Mouse (Mus musculus): Measurements from ENCODE around the gene Syn2.

Gene Syn2

GRCm38 (mm10) chr6:115293877-115294276, 159.2 kb downstream of the Syn2 start:
- DNase-seq, result no peak

- DNase-seq, result no peak
These were observed 172.4 kb downstream of the Syn2 start for GRCm38 (mm10) chr6:115307134-115307533.

DNA sequence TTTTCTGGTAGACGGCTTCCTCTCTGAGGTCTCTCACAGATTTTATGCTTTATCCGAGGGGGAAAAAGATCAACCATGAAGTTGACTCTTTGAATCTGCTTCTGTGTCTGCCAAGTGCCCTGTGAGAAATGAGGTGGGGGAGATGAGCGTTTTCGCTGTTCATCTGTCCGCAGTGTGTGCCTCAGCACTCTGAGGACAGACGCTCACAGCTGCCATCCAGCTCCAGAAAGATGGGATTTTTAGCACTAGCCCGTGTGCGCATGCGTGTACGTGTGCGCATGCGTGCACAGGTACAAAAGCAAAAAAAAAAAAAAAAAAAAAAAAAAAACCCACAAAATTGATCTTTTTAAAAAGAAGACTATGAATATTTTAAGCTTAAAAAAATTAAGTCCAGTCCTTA, 178.1 kb downstream of the Syn2 start:
- no peak for DNase-seq

GRCm38 (mm10) chr6:115313235-115313738, 178.6 kb downstream of the Syn2 start:
- DNase-seq, result no peak

GRCm38 (mm10) chr6:115313910-115314309, 179.2 kb downstream of the Syn2 start:
- DNase-seq, result no peak

DNA sequence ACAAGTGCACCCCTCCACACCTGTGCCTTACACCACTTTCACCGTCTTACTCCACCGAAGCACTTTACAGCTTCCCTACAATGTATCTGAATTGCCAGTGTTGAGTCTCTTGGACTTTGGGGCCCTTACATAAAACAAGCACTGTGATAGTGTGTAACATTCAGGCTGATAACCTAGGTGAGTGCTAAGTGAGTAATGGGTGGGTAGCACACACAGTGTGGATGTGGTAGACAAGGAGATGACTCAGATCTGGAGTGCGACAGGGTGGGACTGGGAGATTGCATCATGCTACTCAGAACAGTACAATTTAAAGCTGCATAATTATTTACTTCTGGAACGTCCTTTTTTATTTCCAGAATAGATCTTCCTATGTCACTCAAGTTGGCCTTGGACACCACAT, 181.1 kb downstream of the Syn2 start:
- no peak for DNase-seq

DNA sequence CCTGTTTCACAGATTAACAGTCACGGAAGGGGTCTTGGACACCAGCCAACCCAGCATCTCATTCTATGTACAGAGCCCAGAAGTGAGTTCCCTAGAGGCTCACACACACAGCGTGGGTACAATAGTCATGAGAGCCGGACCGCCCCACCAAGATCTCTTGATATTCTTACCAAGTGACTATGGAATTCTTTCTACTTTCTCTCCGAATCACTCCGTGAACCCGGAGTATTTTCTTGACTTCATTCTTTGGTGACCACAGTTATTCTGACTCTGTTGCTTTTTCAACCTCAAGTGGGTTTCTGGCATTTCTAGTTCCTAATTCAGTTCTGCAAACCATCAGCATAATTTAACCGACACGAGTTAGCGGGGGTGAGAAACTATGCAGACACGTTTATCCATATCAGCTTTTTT, 182.1 kb downstream of the Syn2 start:
- DNase-seq, result no peak

GRCm38 (mm10) chr6:115318811-115319210, 184.1 kb downstream of the Syn2 start:
- DNase-seq, result no peak

- no peak for DNase-seq
These were observed 185.0 kb downstream of the Syn2 start for GRCm38 (mm10) chr6:115319686-115320085.

DNA sequence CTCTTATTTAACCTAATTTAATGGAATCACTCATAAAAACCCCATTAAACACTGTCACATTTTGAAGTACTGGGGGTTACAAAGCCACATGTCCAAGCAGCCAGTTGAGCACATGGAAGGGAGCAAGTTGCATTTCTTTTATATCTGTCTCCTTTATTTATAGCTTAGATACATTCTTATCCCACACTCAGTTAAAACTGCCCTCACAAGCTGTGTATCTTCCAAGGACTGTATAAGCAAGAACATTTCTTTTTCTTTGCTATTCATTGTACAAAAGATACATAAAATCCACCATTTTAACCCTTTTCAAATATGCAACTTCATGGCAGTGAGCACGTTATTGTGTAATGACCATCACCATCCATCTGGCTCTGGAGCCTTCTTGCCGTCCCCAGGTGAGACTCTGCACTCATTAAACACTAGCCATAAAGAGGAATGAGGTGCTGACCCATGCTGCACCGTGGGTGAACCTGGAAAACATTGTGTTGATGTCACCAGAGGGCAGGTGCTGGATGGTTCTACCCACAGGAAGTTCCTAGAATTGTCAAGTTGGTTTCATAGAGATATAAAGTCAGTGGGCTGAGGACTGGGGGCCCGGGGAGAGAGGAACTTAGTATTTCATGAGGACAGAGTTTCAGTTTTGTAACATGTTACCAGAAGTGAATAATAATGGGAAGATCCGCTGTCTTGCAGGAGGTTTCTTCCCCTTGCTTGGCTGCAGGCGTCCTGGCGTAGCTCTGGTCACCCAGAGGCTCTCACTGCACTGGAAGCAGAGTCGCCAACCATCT, 186.4 kb downstream of the Syn2 start:
- no peak for DNase-seq

DNA sequence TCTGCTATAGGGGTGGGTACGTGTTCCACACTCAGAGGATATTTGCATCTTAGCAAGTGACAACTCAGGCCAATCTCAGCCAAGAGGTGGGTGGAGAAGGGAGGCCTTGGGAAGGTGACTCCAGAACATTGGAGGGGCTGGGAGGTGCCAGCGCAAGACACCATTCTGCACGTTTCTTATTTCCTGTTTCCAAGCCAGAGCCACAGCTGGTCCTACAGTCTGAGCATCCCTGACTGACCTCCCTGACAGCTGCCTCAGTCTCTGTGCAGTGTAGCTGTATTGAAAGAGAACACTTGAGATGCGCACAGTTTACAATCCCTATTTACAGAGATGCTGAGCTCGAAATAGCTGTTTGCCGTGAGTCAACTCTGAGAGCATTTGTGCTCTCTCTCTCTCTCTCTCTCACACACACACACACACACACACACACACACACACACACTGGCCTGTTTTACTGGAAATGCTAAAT, 187.2 kb downstream of the Syn2 start:
- no peak for DNase-seq

GRCm38 (mm10) chr6:115322956-115323355, 188.3 kb downstream of the Syn2 start:
- no peak for DNase-seq

DNA sequence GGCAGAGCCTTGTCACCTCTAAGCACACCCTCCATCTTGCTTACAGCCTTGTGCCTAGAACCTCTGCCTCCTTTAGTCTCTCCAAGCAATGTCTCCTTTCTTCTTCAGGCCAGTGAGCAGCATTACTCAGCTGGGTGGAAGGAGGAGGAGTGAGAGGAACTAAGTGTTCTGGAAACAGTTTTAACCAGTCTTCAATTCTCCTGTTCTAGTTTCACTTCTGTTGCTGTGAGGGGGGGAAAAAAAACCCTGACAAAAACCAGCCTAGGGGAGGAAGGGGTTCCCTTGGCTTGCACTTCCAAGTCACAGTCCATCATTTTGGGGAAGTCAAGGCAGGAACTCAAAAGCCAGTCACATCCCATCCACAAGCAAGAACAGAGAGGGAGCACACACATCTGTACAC, 196.3 kb downstream of the Syn2 start:
- no peak for DNase-seq
